Mouse (Mus musculus): ENCODE measurements around the gene Snta1. TPM values are rescaled to one million over a fixed set of nuclear protein-coding genes. Genes with fewer than 3 reads are reported as not detected.
A peak's percentile ranks its signal among the peaks of the same experiment; 100 is the strongest.

The Snta1 gene
- total RNA-seq (2014; rRNA removed): 40.4 and 41.1 TPM in 2 replicates
- 20.0 and 20.1 TPM in 2 replicates for polyA plus RNA-seq (2015; fragmentation: Nextera tagmentation; extraction: Ambion mirVana)

GRCm38 (mm10) chr2:154407643-154408445 is at the start of gene Snta1:
TSS of gene Snta1 (minus strand) at chr2:154408099.
- no peak for TF ChIP-seq CTCF (IDR thresholded peaks at IDR 0.05; ENCODE audit: low read depth)
- ATAC-seq (peak; percentile 88), DNase-seq (ENCODE audit: low spot score) (peak; percentile 84)
- Histone ChIP-seq H3K9ac (replicated peaks; ENCODE audit: low read length) (peak within 1 kb of the TSS; percentile 75), H3K4me2 (ENCODE audit: low read depth, low read length) (peak within 1 kb of the TSS; percentile 62), H3K36me3 (ENCODE audit: insufficient read depth, low read length) (no peaks in the 10 kb centered on the region), H3K27me3 (ENCODE audit: insufficient read depth, low read length) (no peaks in the 10 kb centered on the region), H3K9me3 (ENCODE audit: low read length) (no peaks in the 10 kb centered on the region), H3K27ac (peak within 1 kb of the TSS; percentile 78), H3K4me1 (ENCODE audit: insufficient read depth, low read length) (peaks cover 19% of the 10 kb centered on the region), H3K4me3 (ENCODE audit: low read length) (peak within 1 kb of the TSS; percentile 76)
- 3% methylated on average over 73 of the region's 84 CpGs for WGBS

- DNase-seq (ENCODE audit: low spot score) (no peak), ATAC-seq (no peak)
- Histone ChIP-seq H3K27ac (no peak overlapping the region), H3K9ac (replicated peaks; ENCODE audit: low read length) (no peak overlapping the region), H3K9me3 (ENCODE audit: low read length) (no peaks in the 10 kb centered on the region), H3K36me3 (ENCODE audit: insufficient read depth, low read length) (no peaks in the 10 kb centered on the region), H3K4me1 (ENCODE audit: insufficient read depth, low read length) (no peaks in the 10 kb centered on the region), H3K4me3 (ENCODE audit: low read length) (no peak overlapping the region), H3K27me3 (ENCODE audit: insufficient read depth, low read length) (no peaks in the 10 kb centered on the region), H3K4me2 (ENCODE audit: low read depth, low read length) (no peak overlapping the region)
- TF ChIP-seq CTCF (IDR thresholded peaks at IDR 0.05; ENCODE audit: low read depth): no peak
Observed at GRCm38 (mm10) chr2:154456621-154457020, 48.7 kb upstream of the Snta1 start.

GRCm38 (mm10) chr2:154455776-154456175 is 47.9 kb upstream of the Snta1 start:
- no peaks in the 10 kb centered on the region for H3K36me3 ChIP-seq (ENCODE audit: insufficient read depth, low read length)
- no peaks in the 10 kb centered on the region for H3K27me3 ChIP-seq (ENCODE audit: insufficient read depth, low read length)
- DNase-seq (ENCODE audit: low spot score) (peak; percentile 54), ATAC-seq (no peak)
- H3K9ac ChIP-seq (replicated peaks; ENCODE audit: low read length): no peak overlapping the region
- WGBS: 33% methylated on average over 5 of the region's 5 CpGs
- TF ChIP-seq CTCF (IDR thresholded peaks at IDR 0.05; ENCODE audit: low read depth): no peak
- H3K4me1 ChIP-seq (ENCODE audit: insufficient read depth, low read length): no peaks in the 10 kb centered on the region
- no peaks in the 10 kb centered on the region for H3K9me3 ChIP-seq (ENCODE audit: low read length)
- no peak overlapping the region for H3K4me3 ChIP-seq (ENCODE audit: low read length)
- H3K4me2 ChIP-seq (ENCODE audit: low read depth, low read length): no peak overlapping the region
- H3K27ac ChIP-seq: peak overlapping the region; percentile 7

GRCm38 (mm10) chr2:154454605-154455004 is 46.7 kb upstream of the Snta1 start:
- H3K4me1 ChIP-seq (ENCODE audit: insufficient read depth, low read length): no peaks in the 10 kb centered on the region
- H3K36me3 ChIP-seq (ENCODE audit: insufficient read depth, low read length): no peaks in the 10 kb centered on the region
- H3K27ac ChIP-seq: peak overlapping the region; percentile 20; the same call in 1 of the 2 replicates
- no peaks in the 10 kb centered on the region for H3K27me3 ChIP-seq (ENCODE audit: insufficient read depth, low read length)
- no peak for TF ChIP-seq CTCF (IDR thresholded peaks at IDR 0.05; ENCODE audit: low read depth)
- no peak overlapping the region for H3K9ac ChIP-seq (replicated peaks; ENCODE audit: low read length)
- no peak overlapping the region for H3K4me3 ChIP-seq (ENCODE audit: low read length)
- DNase-seq (ENCODE audit: low spot score) (peak; percentile 50), ATAC-seq (peak; percentile 55; the same call in 1 of the 2 replicates)
- H3K4me2 ChIP-seq (ENCODE audit: low read depth, low read length): no peak overlapping the region
- WGBS: 48% methylated on average over 3 of the region's 3 CpGs
- no peaks in the 10 kb centered on the region for H3K9me3 ChIP-seq (ENCODE audit: low read length)

- no peak overlapping the region for H3K27ac ChIP-seq
- 69% methylated on average over 1 of the region's 1 CpGs for WGBS
- no peak for TF ChIP-seq CTCF (IDR thresholded peaks at IDR 0.05; ENCODE audit: low read depth)
Observed at GRCm38 (mm10) chr2:154454099-154454498, 46.2 kb upstream of the Snta1 start.

GRCm38 (mm10) chr2:154452951-154453350 is 45.1 kb upstream of the Snta1 start:
- Histone ChIP-seq H3K27ac (no peak overlapping the region), H3K4me3 (ENCODE audit: low read length) (no peak overlapping the region), H3K36me3 (ENCODE audit: insufficient read depth, low read length) (peaks cover under 1% of the 10 kb centered on the region; the same call in 1 of the 2 replicates), H3K4me1 (ENCODE audit: insufficient read depth, low read length) (no peaks in the 10 kb centered on the region), H3K4me2 (ENCODE audit: low read depth, low read length) (no peak overlapping the region), H3K9me3 (ENCODE audit: low read length) (no peaks in the 10 kb centered on the region), H3K9ac (replicated peaks; ENCODE audit: low read length) (no peak overlapping the region), H3K27me3 (ENCODE audit: insufficient read depth, low read length) (no peaks in the 10 kb centered on the region)
- DNase-seq (ENCODE audit: low spot score) (peak; percentile 12), ATAC-seq (no peak)
- 95% methylated on average over 2 of the region's 2 CpGs for WGBS
- TF ChIP-seq CTCF (IDR thresholded peaks at IDR 0.05; ENCODE audit: low read depth): peak; percentile 33

More at GRCm38 (mm10) chr2:154454099-154454498, 46.2 kb upstream of the Snta1 start:
- H3K27me3 ChIP-seq (ENCODE audit: insufficient read depth, low read length): no peaks in the 10 kb centered on the region
- no peaks in the 10 kb centered on the region for H3K36me3 ChIP-seq (ENCODE audit: insufficient read depth, low read length)
- no peaks in the 10 kb centered on the region for H3K9me3 ChIP-seq (ENCODE audit: low read length)
- H3K4me2 ChIP-seq (ENCODE audit: low read depth, low read length): no peak overlapping the region
- no peaks in the 10 kb centered on the region for H3K4me1 ChIP-seq (ENCODE audit: insufficient read depth, low read length)
- H3K4me3 ChIP-seq (ENCODE audit: low read length): no peak overlapping the region
- no peak overlapping the region for H3K9ac ChIP-seq (replicated peaks; ENCODE audit: low read length)
- DNase-seq (ENCODE audit: low spot score): no peak
- no peak for ATAC-seq

- H3K4me1 ChIP-seq (ENCODE audit: insufficient read depth, low read length): no peaks in the 10 kb centered on the region
- H3K9ac ChIP-seq (replicated peaks; ENCODE audit: low read length): no peak overlapping the region
- no peak for DNase-seq (ENCODE audit: low spot score)
- no peak overlapping the region for H3K4me2 ChIP-seq (ENCODE audit: low read depth, low read length)
- ATAC-seq: no peak
- TF ChIP-seq CTCF (IDR thresholded peaks at IDR 0.05; ENCODE audit: low read depth): no peak
- no peak overlapping the region for H3K4me3 ChIP-seq (ENCODE audit: low read length)
- peaks cover 3% of the 10 kb centered on the region; the same call in 1 of the 2 replicates for H3K36me3 ChIP-seq (ENCODE audit: insufficient read depth, low read length)
- H3K27me3 ChIP-seq (ENCODE audit: insufficient read depth, low read length): no peaks in the 10 kb centered on the region
- H3K27ac ChIP-seq: no peak overlapping the region
- H3K9me3 ChIP-seq (ENCODE audit: low read length): no peaks in the 10 kb centered on the region
Observed at GRCm38 (mm10) chr2:154448633-154449032, 40.7 kb upstream of the Snta1 start.
